Mouse (Mus musculus) adrenal gland, postnatal 25 days (tissue): ENCODE measurements around the gene Gm20823. TPM values are rescaled to one million over a fixed set of nuclear protein-coding genes. Genes with fewer than 3 reads are reported as not detected.
"Not testable (repeated sequence)": the region's sequence is repeated elsewhere in the genome, so short reads cannot be mapped to it uniquely, and the experiment has no call there.

Source experiments
- DNase-seq: peaks from one replicate; pipeline ENCODE4 v3.0.0; 2021; ENCODE audit warnings: mixed read lengths
- long read RNA-seq: library from polyadenylated mRNA; stranded (forward); transcript quantifications from one replicate; pipeline ENCODE4 v2.0.0, GENCODE M21; 2021
- total RNA-seq: library from RNA; stranded (reverse); gene quantifications from 2 replicates; pipeline ENCODE4 v1.2.3, GENCODE M21; 2021

The Gm20823 gene
- not detected in 2 replicates for total RNA-seq
- long read RNA-seq: 0 reads

- DNase-seq: not testable (repeated sequence)
Observed at GRCm38 (mm10) chrY:62464745-62465144, at the start of gene Gm20823. Gm20823 (minus strand) TSS chrY:62464845.
